Mouse (Mus musculus) kidney, adult 18-20 months (tissue): Measurements from ENCODE around the gene Golga7b.

Experiments used
- DNase-seq: peaks from one replicate; pipeline ENCODE4 v3.0.0; 2021

Golga7b gene

DNA sequence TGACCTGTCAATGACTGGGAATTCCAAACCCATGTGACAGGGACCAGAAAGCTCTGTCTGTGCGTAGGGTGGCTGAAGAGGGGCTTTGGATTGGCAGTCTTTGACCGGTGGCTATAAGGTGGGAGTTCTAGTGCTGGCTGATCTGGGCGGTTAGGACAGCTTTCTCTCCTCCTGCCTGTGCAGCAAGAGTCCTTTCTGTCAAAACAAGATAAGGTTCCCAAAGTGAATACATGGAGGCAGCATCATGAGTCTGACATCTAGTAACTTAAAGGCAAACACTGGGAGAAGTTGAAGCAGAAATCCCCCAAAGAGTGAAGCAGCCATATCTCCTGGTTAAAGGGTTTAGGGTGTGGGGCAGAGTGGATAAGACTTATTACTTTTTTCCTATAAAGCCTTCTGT is at the start of gene Golga7b:
TSS of gene Golga7b (plus strand) at position 56 of the 400 bp plus-strand sequence.
- DNase-seq, result no peak

DNA sequence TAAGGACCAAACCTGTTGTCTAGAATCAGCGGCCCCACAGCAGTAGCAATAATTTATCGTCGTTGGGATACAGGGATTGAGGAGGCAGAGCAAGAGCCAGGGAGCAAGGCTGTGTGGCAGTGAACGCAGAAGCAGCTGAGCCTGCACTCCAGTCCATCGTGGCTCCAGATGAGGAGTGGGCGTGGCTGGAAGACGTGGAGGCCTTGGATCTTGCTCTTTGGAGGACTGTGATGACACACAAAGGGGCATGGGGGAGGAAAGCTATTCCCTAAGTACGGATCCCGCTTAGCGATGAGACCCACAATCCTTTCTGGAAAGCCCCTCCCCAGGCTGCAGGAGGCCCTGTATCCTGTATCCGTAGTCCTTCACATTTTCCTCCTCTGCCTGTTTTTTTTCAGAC is 49.3 kb upstream of the Golga7b start:
- DNase-seq, result no peak

DNA sequence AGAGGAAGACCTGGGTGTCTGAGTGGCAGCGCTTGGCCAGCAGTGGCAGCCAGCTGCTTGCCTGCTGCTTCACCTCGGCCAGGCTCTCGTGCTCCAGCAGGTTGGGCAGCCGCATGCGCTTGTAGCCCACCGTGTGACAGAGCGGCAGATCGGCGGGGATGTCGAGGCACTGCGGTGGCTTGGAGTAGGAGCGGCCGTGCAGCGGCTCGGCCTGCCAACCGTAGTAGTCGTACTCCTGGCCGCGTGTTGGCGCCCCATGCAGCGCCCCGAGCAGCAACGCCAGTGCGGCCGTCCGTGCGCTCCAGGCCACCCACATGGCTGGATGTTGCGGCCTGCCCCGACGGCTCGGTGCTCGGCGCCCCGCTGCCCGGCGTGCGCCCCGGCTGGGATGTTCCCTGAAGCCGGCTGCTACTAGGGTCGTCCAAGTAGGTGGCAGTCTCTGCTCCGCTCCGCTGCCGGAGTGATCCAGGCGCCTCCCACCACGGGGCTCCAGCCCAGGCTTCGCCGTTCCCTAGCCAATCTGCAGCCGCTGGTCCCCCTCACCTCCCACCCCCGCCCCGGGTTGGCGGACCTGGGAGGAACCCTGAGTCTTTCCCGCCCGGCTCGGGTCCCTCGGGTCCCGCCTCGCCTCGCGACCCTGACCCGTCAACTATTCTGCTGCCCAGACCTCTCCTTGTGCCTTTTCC is 45.5 kb upstream of the Golga7b start, which contains the start of gene Sfrp5:
TSS of gene Sfrp5 (minus strand) at position 557 of the 686 bp plus-strand sequence.
- DNase-seq, result no peak

DNA sequence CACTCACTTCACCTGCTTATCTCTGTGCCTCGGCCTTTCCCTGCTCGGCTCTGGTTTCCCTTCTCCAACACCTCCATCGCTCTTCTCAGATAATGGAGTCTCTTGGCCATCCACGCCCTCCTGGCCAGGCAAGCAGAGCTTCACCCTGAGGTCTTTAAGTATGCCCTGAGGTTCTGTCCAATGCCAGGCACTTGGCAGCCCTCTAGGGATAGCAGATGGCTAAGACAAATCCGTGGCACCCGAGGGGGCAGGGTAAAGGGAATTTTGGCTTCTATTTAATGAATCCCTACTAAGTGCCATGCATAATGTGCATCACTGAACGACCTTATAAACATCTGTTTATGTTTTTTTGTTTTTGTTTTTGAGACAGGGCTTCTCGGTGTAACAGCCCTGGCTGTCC is 44.9 kb upstream of the Golga7b start:
- DNase-seq, result no peak

DNA sequence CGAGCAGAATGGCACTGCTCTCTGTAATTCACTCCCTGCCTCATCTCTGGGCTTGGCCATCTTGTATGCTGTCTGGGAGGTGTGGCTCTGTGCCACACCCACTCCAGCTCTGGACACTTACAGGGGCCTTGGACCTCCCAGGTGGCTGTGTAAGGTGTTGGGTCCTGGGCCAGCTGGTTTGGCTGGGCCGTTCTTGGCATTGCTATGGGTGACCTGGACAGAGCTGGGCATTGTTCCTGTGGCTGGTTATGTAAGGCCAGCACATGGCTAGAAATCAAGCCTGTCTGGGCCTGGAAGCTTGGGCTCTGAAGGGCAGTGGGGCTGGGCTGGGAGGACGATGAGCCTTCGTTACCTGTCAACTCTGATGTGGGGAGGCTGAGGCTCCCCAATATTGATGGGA is 43.1 kb upstream of the Golga7b start:
- DNase-seq, result peak; percentile 29

DNA sequence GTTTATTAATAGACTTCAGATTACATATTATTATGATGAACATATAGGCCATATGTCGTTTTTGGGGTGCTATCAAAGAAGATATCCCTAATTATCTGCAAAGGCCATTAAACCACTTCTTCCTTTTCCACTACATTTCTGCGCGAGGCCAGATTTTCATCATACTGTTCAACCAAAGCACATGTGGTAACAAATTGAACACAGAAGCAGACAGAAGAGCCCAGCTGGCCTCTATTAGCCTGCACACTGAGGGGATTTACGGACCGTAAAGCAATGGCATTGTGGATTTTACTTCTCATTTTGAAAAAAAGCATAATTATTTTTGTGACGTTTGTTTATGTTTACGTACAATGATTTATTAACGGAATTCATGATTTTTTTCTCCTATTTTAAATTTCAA is 42.2 kb upstream of the Golga7b start:
- no peak for DNase-seq

DNA sequence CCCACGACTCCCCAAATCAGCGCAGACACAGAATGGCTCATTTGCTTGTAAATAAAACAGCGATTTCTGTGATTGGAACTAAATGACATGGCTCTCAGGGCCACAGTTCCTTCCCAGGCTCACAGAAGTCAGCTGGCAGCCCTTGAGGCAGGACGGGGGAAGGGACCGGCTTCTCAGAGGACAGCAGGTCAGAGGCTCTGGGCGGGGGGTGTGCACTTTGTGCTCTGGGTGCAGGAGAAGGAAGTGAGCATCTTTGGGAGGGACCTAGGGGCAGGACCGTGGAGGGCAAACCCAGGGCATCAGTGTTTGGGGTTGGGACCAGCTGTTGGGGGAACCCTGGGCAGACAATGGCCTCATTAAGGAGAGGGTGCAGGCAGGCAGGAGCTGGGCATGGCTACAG is 37.9 kb upstream of the Golga7b start:
- DNase-seq, result no peak

DNA sequence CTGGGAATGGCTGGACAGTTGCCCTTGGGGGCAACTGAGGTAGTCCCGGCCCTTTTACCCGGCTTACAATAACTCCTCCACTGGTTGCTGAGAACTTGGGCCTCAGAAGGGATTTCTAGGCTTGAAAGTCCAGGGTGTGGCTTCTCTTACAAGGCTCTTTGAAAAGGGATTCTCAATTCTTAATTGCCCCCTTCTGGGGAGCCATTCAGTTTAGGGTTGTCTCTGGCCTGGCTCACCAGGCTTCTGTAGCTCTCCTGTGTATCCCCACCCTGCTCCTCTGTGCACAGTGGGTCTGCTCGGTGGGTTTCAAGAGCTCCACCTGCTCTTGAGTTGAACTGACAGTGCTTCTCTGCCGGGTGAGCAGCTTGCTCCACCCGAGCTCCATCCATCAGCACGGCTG is 37.4 kb upstream of the Golga7b start:
- DNase-seq, result no peak

DNA sequence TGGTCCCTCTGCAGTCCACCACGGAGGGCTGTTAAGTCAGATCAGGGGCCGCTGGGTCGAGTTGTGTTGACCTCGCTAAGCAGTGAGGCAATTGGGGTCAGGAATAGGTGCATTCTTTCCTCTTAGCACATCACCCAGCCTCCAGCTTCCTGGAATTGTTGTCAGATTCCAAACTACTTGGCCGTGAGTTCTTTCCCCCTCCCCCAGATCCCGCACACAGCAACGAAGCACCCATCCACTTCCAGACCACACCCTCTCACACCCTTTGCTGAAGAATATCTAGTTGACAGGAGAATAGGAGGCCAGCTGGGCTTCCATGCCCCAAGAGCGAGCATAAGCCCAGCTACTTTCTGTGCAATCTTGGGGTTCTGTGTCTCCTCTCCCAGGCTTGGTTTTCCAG is 35.4 kb upstream of the Golga7b start:
- DNase-seq, result no peak

DNA sequence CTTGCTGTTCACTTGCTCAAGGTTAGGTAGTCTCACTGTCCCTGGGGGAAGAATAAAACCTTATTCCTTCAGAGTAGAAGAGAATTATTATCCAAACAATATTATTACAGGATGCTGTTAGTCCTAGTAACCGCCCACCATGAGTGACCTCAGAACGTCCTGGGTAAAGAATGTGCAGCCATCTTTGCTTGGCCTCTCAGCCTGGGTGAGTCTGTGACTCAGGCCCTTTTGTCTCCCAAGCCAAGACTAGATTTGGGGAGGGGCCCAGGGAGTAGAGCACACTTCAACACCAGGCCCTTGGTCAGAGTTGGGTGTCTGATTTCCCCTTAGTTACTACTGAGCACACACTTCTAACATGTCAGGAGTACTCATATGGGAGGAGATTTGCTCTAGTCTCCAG is 32.8 kb upstream of the Golga7b start:
- DNase-seq, result no peak

DNA sequence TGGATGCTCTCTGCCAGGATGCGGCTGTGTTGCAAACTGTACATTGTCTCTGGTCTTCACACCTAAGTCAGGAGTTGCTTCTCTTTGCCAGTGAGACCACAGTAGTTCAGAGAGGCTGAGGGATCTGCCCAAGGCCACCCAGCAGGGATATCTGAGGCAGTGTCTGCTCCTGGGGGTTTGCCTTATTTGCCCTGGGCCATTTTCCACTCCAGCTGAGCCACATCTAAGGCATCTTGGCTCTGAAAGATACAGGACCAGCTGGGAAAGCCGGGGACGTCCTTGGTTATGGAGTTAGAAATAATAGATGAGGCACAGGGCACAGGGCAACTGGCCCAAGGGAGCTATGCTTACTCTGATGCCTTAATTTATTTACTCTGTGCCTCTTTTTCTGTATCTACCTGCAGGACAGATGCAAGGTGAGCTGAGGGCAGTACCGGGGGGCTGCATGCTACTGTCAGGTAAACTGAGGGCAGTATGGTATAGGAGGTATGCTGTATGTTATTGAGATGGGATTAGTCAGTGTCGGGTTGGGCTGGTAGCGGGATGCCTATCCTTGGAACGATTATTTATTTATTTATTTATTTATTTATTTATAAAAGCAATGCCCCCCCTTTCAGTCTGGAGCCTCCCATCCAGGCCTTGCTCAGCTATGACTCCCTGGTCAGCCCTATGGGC is 30.5 kb upstream of the Golga7b start:
- DNase-seq, result no peak

DNA sequence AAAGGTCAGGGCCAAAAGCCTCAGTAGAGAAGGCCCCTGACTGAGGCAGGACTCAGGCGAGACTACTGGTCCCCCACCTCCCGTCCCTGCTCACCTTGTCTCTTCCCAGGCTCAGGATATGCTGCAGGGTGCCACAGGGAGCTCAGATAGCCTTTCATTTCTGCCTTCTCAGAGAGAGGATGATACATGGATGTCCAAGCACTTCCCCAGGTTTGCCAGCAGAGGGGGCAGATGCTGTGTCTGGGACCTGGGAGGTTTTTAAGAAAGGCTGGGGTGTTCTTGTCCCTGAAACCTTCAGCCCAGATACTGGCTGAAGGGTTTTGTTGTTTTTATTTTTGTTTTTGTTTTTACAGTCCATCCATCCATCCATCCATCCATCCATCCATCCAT is 30.0 kb upstream of the Golga7b start:
- no peak for DNase-seq

DNA sequence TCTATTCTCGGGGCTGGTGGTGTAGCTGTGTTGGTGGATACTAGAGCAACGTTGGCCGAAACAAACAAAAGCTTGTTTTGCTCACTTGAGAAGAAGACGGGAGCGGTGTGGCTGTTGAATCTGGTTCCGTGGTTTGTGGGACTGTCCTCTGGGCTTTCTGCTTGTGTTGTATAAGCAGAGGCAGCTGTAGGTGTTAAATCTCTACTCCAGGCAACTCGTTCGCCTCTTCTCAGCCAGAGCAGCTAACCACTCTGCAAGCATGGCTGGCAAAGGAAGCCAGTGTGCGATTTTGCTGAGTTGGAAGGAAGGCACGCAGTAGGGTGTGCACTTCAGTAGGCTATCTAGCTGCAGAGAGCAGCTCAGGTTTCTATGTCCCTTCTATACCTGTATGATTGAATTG is 20.9 kb upstream of the Golga7b start:
- no peak for DNase-seq

DNA sequence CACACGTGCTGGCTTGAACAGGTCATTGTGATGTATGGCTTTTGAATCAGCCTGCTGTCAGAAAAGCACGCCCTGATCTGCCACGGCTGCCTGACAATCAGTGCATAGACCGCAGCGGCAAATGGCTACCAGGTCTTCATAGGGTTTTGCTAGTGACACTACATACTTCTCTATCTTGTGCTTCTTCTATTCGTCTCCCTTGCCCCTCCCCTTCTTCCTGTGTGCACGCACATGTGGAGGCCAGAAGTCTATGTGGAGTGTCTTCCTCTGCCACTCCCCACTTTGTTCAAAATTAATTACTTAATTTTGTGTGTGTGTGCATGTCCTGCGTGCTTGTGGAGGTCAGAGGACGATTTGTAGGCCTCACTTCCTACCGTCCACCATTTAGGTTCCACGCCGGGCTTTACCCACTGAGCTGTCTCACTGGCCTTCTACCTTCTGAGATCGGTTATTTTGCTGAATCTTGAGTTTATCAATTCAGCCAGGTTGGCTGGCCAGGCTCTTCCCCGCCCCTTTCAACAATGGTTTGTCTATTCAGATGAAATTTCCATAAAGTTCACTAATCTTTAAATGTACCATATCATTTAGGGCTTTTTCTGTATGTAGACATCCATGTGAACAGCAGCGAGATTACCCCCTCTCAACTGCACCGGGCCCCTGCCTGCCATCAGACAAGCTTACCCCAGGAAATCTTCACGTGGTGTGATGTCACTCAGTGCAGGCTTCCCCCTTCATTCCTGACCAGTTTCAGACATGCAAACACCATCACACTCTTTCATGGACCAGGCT is 17.7 kb upstream of the Golga7b start:
- DNase-seq, result no peak

DNA sequence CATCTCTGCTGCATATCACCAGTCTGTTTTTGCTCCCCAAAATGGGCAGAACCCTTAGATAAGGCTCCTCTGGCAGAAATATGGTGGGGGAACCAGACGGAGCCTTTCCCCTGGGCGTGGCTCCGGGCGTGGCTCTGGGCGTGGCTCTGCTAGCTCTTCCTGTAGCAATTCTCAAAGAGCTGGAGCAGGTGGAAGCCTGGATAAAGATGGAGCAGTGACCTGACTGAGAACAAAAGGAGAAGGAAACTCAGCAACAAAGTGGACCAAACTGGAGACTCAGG is 17.1 kb upstream of the Golga7b start:
- DNase-seq, result no peak

DNA sequence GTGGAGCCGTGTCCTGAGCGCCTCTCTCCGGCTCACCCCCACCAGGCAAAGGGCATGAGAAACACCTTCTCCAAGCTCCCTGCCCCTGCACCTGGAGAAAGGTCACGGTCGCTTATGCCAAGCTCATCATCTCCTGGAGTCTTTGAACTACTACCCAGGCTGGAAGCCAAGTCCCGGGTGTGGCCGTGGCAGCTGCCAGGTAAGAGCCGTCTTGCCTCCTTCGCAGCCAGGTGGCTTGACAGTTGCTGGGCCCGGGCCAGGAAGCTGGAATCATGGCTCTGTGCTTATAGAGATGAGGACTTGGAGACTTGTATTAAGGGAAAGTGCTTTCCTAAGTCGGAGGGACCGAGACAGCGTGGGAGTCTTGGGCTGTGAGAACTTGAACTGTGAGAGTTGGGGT is 16.4 kb upstream of the Golga7b start:
- DNase-seq, result peak; percentile 19

DNA sequence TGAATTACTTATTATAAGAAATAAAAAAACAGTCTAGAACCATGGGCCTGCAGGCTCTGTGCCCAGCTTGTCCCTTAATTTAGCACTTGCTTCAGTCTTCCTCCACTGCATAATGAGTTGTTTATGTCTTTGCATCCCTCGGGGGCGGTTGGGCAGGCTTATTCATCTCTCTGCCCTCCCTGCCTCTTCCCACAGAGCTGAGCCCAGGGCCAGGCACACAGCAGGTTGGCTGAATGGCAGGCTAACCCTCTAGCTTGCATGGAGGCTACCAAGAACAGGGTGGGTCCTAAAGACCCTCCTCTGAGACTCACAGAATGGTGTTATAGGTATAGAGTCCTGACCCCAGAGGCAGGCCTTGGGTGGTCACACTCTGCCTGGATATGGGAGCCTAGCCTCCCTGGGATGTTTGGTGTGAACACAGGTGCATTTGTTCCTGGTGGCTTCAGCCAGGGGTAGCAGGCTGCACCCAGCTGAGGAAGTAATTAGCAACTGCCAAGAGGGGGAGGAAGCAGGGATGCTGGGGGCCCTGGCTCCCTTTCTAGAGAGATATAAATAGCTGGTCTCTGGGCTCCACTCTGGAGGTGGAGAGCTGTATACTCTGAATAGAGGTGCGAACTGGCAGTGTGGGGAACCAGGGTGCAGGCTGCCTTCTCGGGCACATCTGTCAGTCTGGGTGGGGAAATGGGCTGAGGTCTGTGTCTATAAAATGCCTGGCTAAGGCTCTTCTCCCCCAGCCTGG is 9.6 kb upstream of the Golga7b start:
- no peak for DNase-seq

DNA sequence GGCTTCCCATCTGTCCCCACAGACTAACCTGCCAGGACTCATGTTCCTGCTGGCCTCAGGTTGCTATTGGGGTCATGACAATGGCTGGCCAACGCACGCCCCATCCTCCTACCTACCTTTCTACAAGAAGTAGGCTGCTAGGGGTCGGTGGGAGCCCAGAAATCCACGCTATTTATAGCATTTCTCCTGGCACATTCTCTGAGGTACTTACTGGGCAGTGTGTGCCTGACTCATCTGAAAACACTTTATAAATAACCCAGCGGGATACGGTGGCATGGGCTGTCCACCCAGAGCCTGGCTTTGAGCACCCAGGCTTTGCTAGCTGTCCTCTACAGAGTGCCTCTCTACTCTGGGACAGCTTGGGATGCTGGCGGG is 9.0 kb upstream of the Golga7b start:
- no peak for DNase-seq

DNA sequence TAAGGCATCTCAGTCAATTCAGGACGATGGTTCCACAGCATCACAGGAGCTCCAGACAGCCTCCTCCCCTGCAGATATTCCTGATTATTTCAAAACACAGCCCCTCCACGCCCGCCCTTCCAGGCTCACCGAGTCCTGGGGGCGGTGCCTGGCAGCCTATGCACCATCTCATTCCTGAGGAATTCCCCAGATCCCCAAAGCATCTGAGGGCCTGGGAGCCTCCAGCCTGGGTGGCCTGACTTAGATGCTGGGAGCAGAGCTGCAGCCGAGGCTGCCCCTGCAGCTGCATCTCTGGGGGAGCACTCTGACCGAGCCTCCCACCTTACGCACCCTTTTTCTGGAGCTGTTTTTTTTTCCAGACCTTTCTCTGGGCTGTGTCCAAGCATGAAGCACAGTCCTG is 6.5 kb upstream of the Golga7b start:
- DNase-seq, result no peak

DNA sequence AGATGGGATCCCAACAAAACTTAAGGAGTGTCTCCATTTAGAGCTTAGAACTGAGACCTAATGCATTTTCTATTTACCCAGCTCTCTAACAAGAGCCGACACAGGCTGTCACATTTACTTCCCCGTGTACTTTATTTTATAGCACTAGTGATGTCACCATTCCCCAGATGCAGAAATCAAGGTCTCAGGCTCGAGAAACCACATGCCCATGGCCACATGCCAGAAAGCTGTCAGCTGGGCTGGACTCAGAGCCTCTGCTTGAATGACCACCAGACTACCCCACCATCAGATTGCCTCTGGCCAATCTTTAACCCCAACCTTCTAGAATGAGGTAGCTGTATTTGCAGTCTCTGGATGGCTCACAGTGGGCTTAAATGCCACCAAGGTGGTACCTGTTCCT is 4.0 kb upstream of the Golga7b start:
- DNase-seq, result no peak

DNA sequence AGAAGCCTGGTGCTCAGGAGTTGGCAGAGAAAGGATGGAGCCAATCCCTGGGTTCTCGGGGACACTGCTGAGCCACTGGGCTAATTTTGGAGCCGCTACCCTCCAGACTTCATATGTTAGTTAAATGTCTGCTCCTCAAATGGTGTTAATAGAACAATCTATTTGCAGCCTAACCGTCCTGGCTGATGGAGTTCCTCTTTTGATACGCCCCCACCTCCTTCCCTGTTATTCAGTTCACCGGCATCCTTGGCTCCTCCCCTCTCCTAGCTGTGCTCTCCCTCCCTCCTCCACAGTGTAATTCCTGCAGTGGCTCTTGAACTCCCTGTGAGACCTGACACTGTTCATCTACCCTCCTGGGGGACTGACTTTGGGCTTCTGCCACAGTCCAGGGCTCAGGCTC is 748 bp upstream of the Golga7b start:
- no peak for DNase-seq

DNA sequence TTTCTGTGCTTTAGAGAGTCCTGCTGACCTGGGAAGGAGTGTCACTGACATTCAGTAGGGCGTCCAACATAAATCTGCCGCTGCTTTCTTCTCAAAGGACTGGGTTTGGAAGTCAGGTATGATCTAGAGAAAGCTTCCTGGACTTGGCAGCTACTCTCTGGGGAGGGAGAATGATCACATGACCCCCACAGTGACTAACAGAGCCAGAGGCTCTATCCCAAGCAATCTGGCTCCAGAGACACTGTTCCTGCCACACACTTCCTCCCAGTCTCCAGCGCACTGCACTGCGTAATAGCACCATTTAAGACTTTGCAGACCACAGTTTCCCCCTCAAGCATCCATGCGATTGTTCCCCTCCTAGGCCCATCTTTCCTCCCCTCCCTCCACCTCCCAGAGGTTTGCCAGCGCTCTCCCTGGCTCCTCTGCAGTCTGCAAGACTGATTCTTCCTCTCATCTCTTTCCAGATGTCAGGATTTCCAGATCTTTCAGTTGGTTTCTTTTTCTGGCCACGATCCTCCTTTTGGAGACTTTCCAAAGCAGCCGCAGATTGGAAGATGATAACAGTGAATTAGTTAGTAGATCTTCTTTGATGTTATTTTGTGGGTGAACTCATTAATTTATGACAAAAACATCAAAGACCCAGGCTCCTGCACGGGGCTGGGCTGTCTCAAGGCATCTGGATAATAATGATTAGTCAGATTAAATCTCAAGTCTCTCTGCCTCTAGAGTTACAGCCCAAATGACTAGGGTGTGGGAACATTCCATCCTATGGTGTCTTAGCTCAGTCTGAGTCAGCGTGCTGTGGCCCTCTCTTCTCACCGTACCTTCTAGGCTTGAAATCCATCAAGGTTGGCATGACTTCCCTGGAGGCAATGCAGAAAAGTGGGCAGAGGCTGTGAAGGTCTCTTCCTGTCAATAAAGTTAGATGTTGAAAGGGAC is 2.9 kb downstream of the Golga7b start:
- no peak for DNase-seq

DNA sequence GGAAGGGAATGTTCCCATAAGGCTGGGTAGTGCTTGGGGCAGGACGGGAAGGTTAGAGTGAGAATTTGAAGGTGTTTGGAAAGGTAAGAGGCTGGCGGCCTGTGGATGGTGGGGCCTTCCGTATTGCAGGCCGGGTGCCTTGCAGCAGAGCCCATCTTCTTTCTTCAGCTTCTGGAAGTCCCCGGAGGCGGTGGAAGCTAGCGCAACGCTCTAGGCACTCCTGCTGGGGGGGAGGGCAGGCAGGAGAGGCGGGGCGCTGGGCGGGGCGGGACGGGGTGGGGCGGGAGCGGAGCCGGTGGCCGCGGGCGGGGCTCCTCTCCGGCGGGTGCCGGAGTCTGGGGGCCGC is 8.0 kb downstream of the Golga7b start:
- no peak for DNase-seq
